Mouse (Mus musculus) mouse trophoblast stem cell (cell line): ENCODE measurements around the gene Hmox2.
"Not testable (repeated sequence)": the region's sequence is repeated elsewhere in the genome, so short reads cannot be mapped to it uniquely, and the experiment has no call there.

Experiments used
- in situ Hi-C, 2 experiments: fragments of 300-500 bp; cut with MseI, MboI; formaldehyde crosslinking; loops; 2 replicates in 1 of 2; 3 replicates in 1 of 2; pipeline ENCODE4 v1.15.1; 2025

Hmox2 gene

GRCm38 (mm10) chr16:4725266-4725665 is 895 bp upstream of the Hmox2 start:
- in situ Hi-C loops = no loop called here

GRCm38 (mm10) chr16:4726528-4727128 is 467 bp downstream of the Hmox2 start:
- in situ Hi-C loops = no loop called here

GRCm38 (mm10) chr16:4727526-4727925 is 1.4 kb downstream of the Hmox2 start:
- in situ Hi-C loops = no loop called here

GRCm38 (mm10) chr16:4727963-4728362 is 1.8 kb downstream of the Hmox2 start:
- in situ Hi-C loops = no loop called here

GRCm38 (mm10) chr16:4730776-4731358 is 4.7 kb downstream of the Hmox2 start:
- in situ Hi-C loops = no loop called here

GRCm38 (mm10) chr16:4736262-4736661 is 10.1 kb downstream of the Hmox2 start:
- in situ Hi-C loops = no loop called here

- in situ Hi-C loops = no loop called here
Observed at GRCm38 (mm10) chr16:4739994-4740393, 13.8 kb downstream of the Hmox2 start.

GRCm38 (mm10) chr16:4742186-4742585 is 16.0 kb downstream of the Hmox2 start:
- in situ Hi-C loops = no loop called here

GRCm38 (mm10) chr16:4752155-4752554 is 26.0 kb downstream of the Hmox2 start:
- in situ Hi-C loops = no loop called here

- in situ Hi-C loops = no loop called here
Observed at GRCm38 (mm10) chr16:4754045-4754444, 27.9 kb downstream of the Hmox2 start.

- in situ Hi-C loops = not testable (repeated sequence)
Observed at GRCm38 (mm10) chr16:4756660-4757335, 30.6 kb downstream of the Hmox2 start.

GRCm38 (mm10) chr16:4762437-4762836 is 36.3 kb downstream of the Hmox2 start:
- in situ Hi-C loops = loop anchor here in 1 of 2 experiments (10.0 kb wide), 1 partner anchor 102 kb away; no protein-coding TSS in a partner anchor

- in situ Hi-C loops = loop anchor here in 1 of 2 experiments (10.0 kb wide), 1 partner anchor 102 kb away; no protein-coding TSS in a partner anchor
Observed at GRCm38 (mm10) chr16:4763276-4763675, 37.1 kb downstream of the Hmox2 start.

GRCm38 (mm10) chr16:4765852-4766251 is 39.7 kb downstream of the Hmox2 start:
- in situ Hi-C loops = loop anchor here in 1 of 2 experiments (10.0 kb wide), 1 partner anchor 99 kb away; no protein-coding TSS in a partner anchor

GRCm38 (mm10) chr16:4767012-4767790 is 41.0 kb downstream of the Hmox2 start:
- in situ Hi-C loops = loop anchor here in 1 of 2 experiments (10.0 kb wide), 1 partner anchor 98 kb away; no protein-coding TSS in a partner anchor

- in situ Hi-C loops = loop anchor here in 1 of 2 experiments (10.0 kb wide), 1 partner anchor 96 kb away; no protein-coding TSS in a partner anchor
Observed at GRCm38 (mm10) chr16:4768719-4769118, 42.6 kb downstream of the Hmox2 start.

- in situ Hi-C loops = no loop called here
Observed at GRCm38 (mm10) chr16:4773289-4773970, 47.3 kb downstream of the Hmox2 start.

GRCm38 (mm10) chr16:4777171-4777904 is 51.2 kb downstream of the Hmox2 start:
- in situ Hi-C loops = no loop called here

GRCm38 (mm10) chr16:4777905-4778609 is 51.9 kb downstream of the Hmox2 start:
- in situ Hi-C loops = no loop called here

GRCm38 (mm10) chr16:4778940-4779339 is 52.8 kb downstream of the Hmox2 start:
- in situ Hi-C loops = no loop called here
